Mouse (Mus musculus) C2C12 (cell line): ENCODE data around the gene Mgat4c.

Experiments used
- CTCF ChIP-seq: IDR thresholded peaks from one replicate; pipeline ENCODE4 v1.5.1; 2011; ENCODE audit not compliant: control insufficient read depth, insufficient read depth, insufficient read length
- FOSL1 ChIP-seq: IDR thresholded peaks from one replicate; pipeline ENCODE4 v1.8.0; 2011; ENCODE audit warnings: mild to moderate bottlenecking, low read length; ENCODE audit not compliant: poor library complexity, insufficient read depth, severe bottlenecking
- MAX ChIP-seq: IDR thresholded peaks from one replicate; pipeline ENCODE4 v1.6.1; 2011; ENCODE audit warnings: mild to moderate bottlenecking, control low read depth
- MYOD1 ChIP-seq: IDR thresholded peaks from one replicate; pipeline ENCODE4 v1.6.1; 2011; ENCODE audit warnings: low read depth; ENCODE audit not compliant: control insufficient read depth, insufficient read length
- USF1 ChIP-seq: IDR thresholded peaks from one replicate; pipeline ENCODE4 v1.6.1; 2011; ENCODE audit warnings: low read depth, mild to moderate bottlenecking, control low read depth, moderate library complexity

DNA sequence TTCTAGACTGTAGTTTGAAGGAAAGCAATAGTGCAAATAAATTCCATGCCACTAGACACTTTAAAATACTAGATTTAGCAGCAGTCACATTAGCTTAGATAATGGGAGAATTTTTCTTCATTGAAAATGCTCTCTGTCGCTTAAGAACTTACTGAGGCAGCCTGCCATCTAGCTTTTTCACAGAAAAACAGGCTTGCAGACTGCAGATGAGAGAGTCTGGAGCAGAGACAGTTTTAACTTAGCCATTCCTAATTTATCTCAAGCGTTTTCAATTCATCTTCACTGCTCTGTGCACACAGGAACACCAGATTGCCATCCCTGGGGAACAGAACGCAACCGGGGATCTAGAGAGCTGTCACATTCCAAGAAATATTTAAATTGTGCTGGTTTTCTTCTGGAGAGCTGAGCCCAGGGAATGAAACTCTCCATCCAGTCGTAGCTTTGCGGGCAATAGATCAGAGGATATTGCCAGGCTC, at the start of gene Mgat4c:
- TF ChIP-seq CTCF (no peak), FOSL1 (no peak), USF1 (no peak), MAX (no peak), MYOD1 (no peak)
